Mouse (Mus musculus) midbrain, postnatal 0 days (tissue): ENCODE results near the gene Usp3. TPM values are rescaled to one million over a fixed set of nuclear protein-coding genes. Genes with fewer than 3 reads are reported as not detected.

Experiments used
- ATAC-seq: fragments of 200-750 bp; cut with Nextera tagmentation; 2 replicates; pipeline ENCODE4 v1.8.0; 2017; ENCODE audit warnings: moderate number of reproducible peaks, mild to moderate bottlenecking, moderate TSS enrichment, moderate library complexity; ENCODE audit not compliant: low FRiP score
- DNase-seq: peaks from one replicate; pipeline ENCODE4 v3.0.0-alpha.2; 2015; ENCODE audit warnings: low spot score
- H3K27ac ChIP-seq: fragments of 300-500 bp; sonication (generic); 2 replicates; pipeline ENCODE4 v1.5.1; 2014; ENCODE audit warnings: low read depth, mild to moderate bottlenecking, low read length, mixed read lengths
- H3K27me3 ChIP-seq: fragments of 300-500 bp; sonication (generic); 2 replicates; pipeline ENCODE4 v1.6.1; 2014; ENCODE audit warnings: low read length, control low read depth, mixed read lengths; ENCODE audit not compliant: insufficient read depth
- H3K36me3 ChIP-seq: fragments of 300-500 bp; sonication (generic); 2 replicates; pipeline ENCODE4 v1.6.1; 2014; ENCODE audit warnings: low read length, control low read depth, mixed read lengths; ENCODE audit not compliant: insufficient read depth
- H3K4me1 ChIP-seq: fragments of 300-500 bp; sonication (generic); 2 replicates; pipeline ENCODE4 v1.6.1; 2014; ENCODE audit warnings: mild to moderate bottlenecking, control low read depth, antibody characterized with exemption, low read length, mixed read lengths; ENCODE audit not compliant: insufficient read depth
- H3K4me2 ChIP-seq: fragments of 300-500 bp; sonication (generic); 2 replicates; pipeline ENCODE4 v1.6.1; 2014; ENCODE audit warnings: low read depth, mild to moderate bottlenecking, low read length, mixed read lengths; ENCODE audit not compliant: poor library complexity, severe bottlenecking
- H3K4me3 ChIP-seq: fragments of 300-500 bp; sonication (generic); 2 replicates; pipeline ENCODE4 v1.5.1; 2014; ENCODE audit warnings: low read depth, mild to moderate bottlenecking, low read length, moderate library complexity
- H3K9ac ChIP-seq: fragments of 300-500 bp; sonication (generic); replicated peaks from 2 replicates; pipeline ENCODE4 v1.6.1; 2014; ENCODE audit warnings: mild to moderate bottlenecking, low read length, moderate library complexity, mixed read lengths; ENCODE audit not compliant: poor library complexity, severe bottlenecking
- H3K9me3 ChIP-seq: fragments of 300-500 bp; sonication (generic); 2 replicates; pipeline ENCODE4 v1.6.1; 2016; ENCODE audit warnings: low read length, control low read depth
- CTCF ChIP-seq: IDR thresholded peaks from 2 replicates; pipeline ENCODE4 v1.5.1; 2016; ENCODE audit warnings: antibody characterized with exemption, mild to moderate bottlenecking
- WGBS: fragments of 180-500 bp; shearing (Covaris S2); extraction: QIAGEN DNeasy Blood & Tissue Kit; methylation state at CpG from one replicate; pipeline ENCODE4 v1.1.7; 2014; 5-methylcytosine and 5-hydroxymethylcytosine counted together
- polyA plus RNA-seq: library from polyadenylated mRNA; unstranded; fragments of >200 nt; fragmentation: Nextera tagmentation; extraction: Ambion mirVana; gene quantifications from 2 replicates; pipeline ENCODE4 v1.2.1, GENCODE M21; 2015
- total RNA-seq: library from RNA; depleted of rRNA; stranded (reverse); fragments of >200 nt; gene quantifications from 2 replicates; pipeline ENCODE4 v1.2.3, GENCODE M21; 2014; rRNA removed

Usp3 gene
- total RNA-seq (23.4 and 30.0 TPM in 2 replicates), polyA plus RNA-seq (33.7 and 39.9 TPM in 2 replicates)

DNA sequence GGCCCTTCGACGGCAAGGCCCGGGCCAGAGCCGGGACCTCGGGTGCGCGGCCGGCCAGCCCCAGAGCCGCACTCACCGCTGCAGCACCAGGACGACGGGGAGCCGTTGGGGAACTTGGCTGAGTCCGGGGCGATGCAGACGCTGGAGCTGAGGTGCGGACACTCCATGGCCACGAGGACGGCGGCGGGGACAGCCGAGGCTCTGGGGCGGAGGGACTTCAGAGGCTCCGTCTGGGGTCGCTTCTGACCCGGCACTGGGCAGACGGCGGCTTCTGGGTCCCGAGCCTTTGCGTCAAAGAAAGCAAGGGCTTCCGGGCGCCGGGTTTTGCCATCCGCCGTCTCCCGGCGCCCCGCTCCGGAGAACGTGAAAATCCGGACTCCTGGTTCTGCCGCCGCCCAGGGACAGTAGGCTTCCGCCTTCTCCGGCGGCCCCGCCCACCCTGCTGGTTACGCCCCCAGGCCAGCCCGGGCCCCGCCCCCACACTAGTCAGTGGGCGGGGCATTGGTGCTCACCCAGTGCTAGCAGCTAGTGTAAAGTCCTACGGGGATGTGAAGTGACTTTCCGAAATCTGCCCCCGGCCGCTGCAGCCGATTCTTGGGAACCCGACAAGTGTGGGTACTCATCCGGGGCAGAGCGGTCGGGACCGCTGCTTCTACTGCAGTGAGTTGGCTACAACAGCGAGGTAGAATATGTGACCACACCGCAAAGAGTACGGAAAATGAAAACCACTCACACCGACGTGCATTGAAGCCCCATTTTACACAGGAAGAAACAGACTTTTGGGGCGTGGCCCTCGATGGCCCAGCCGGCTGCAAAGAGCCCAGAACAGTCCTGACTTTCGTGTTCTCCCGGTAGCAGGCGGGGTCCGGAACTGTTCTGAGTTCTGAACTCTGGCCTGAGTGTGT is at the start of gene Usp3:
TSS of gene Usp3 (minus strand) at position 435 of the 905 bp plus-strand sequence.
- Histone ChIP-seq H3K4me3 (peak within 1 kb of the TSS; percentile 96), H3K4me2 (peak within 1 kb of the TSS; percentile 74), H3K9ac (peak within 1 kb of the TSS; percentile 91), H3K27ac (peak within 1 kb of the TSS; percentile 80), H3K9me3 (no peaks in the 10 kb centered on the region), H3K36me3 (no peaks in the 10 kb centered on the region), H3K27me3 (no peaks in the 10 kb centered on the region), H3K4me1 (peaks cover 7% of the 10 kb centered on the region; the same call in 1 of the 2 replicates)
- ATAC-seq = peak; percentile 91
- WGBS = under 1% methylated on average over 72 of the region's 73 CpGs
- TF ChIP-seq CTCF = no peak
- peak; percentile 96 for DNase-seq

DNA sequence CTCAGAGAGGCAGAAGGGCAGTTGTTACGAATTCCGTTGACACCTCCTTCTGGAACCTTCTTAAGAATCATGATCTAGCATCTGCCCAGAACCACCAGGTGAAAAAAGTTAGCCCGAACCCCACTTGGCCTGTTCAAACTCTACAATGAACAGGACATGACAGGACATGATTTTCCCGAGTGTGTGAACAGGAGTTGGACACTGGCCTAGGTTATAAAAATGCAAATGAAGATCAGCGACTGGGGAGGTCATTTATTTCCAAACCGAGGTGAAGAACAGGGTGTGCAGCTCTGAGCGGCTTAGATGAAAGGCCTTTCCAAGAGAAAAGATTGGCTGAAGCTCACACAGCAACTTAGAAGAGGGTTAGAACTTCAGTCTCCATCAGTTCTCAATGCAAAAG is 47.5 kb upstream of the Usp3 start:
- WGBS = 71% methylated on average over 7 of the region's 7 CpGs
- TF ChIP-seq CTCF = no peak
- Histone ChIP-seq H3K4me3 (no peak overlapping the region), H3K36me3 (no peaks in the 10 kb centered on the region), H3K27ac (no peak overlapping the region), H3K9me3 (no peaks in the 10 kb centered on the region), H3K9ac (no peak overlapping the region), H3K4me2 (no peak overlapping the region), H3K4me1 (no peaks in the 10 kb centered on the region), H3K27me3 (no peaks in the 10 kb centered on the region)
- ATAC-seq (no peak), DNase-seq (no peak)

DNA sequence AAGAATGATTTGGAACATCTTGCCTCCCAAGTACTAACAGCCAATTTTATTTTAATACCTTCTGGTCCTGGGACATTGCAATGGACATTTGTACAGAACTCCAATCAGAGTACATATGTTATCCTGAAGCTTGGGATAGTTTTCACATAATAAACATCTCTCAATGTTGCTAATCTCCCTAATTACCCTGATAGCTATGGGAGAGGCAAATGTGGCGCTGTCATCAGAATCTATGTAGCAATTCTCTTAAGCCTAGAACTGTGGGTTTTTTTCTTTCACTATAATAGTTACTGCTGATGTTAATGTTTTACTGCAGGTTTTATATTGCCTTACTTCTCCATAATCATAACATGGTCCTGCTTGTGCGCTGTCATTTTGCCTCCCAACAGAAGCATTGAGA is 46.7 kb upstream of the Usp3 start:
- Histone ChIP-seq H3K4me2 (no peak overlapping the region), H3K27me3 (no peaks in the 10 kb centered on the region), H3K36me3 (no peaks in the 10 kb centered on the region), H3K27ac (no peak overlapping the region), H3K4me1 (no peaks in the 10 kb centered on the region), H3K9me3 (no peaks in the 10 kb centered on the region), H3K9ac (no peak overlapping the region), H3K4me3 (no peak overlapping the region)
- 93% methylated on average over 2 of the region's 2 CpGs for WGBS
- no peak for TF ChIP-seq CTCF
- no peak for ATAC-seq
- DNase-seq = no peak

DNA sequence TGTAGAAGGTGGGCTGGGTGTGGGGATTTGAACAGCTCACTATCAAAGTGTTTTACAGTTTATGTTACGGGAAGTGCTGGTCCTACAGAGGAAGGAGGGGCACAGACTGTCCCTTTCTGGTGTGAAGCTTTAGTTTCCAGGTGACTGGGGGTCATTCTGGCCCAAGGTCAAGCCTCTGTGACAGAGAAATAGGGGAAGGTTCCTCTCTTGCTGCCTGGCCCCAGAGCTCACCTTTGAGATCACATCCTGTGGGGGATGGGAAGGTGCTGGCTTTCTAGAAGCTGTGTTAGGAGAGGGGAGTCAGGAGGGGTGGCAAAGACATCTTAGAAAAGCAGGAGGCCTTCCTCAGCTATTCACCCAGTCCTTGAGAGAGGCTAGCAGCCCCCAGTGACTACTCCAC is 39.5 kb upstream of the Usp3 start:
- DNase-seq = no peak
- no peak for TF ChIP-seq CTCF
- Histone ChIP-seq H3K36me3 (no peaks in the 10 kb centered on the region), H3K4me3 (no peak overlapping the region), H3K9ac (no peak overlapping the region), H3K4me2 (no peak overlapping the region), H3K27me3 (no peaks in the 10 kb centered on the region), H3K4me1 (no peaks in the 10 kb centered on the region), H3K9me3 (no peaks in the 10 kb centered on the region), H3K27ac (no peak overlapping the region)
- no peak for ATAC-seq
- WGBS = 92% methylated on average over 1 of the region's 1 CpGs

DNA sequence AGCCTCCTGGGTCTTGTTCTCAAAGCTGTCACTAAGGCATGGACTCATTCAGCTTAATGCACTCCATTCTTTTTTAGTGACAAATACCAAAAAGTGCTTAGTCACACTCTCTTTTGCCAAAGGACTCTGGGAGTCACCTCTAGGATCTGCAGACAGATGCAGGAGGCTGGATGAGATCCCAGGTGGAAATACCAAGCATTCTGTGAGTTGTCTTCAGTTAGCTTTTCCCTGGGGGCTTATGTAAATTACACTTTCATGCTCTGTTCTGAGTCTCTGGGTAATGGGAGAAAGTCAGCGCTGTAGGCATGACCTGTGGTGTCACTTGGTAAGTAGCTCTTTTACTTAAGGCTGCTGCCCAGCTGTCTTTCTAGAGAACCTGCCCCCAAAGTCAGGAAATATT is 38.0 kb upstream of the Usp3 start:
- no peak overlapping the region for H3K4me3 ChIP-seq
- no peaks in the 10 kb centered on the region for H3K36me3 ChIP-seq
- no peak overlapping the region for H3K4me2 ChIP-seq
- no peak for DNase-seq
- H3K27ac ChIP-seq = no peak overlapping the region
- no peaks in the 10 kb centered on the region for H3K4me1 ChIP-seq
- H3K9me3 ChIP-seq = no peaks in the 10 kb centered on the region
- no peak for TF ChIP-seq CTCF
- WGBS = 18% methylated on average over 1 of the region's 1 CpGs
- no peaks in the 10 kb centered on the region for H3K27me3 ChIP-seq
- H3K9ac ChIP-seq = no peak overlapping the region
- ATAC-seq = no peak

DNA sequence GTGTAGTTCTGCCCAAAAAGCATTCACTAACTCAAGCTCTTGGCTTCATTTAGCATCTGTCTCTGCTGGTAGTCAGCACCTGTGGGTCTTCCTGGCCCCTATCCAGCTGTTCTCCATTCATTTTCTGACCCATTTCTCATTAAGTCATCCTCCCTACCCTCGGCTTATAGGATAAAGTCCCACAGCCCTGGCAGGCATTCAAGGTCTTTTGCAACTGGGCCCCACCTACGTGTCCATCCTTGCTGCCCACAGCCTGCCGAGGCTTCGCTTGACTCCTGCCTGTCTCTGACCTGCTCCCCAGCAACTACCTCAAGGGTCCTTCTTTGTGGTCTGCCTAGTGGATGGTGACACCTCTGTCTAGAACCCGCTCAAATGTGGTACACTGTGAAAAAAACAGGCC is 33.7 kb upstream of the Usp3 start:
- DNase-seq (no peak), ATAC-seq (no peak)
- H3K36me3 ChIP-seq = no peaks in the 10 kb centered on the region
- no peaks in the 10 kb centered on the region for H3K4me1 ChIP-seq
- H3K9ac ChIP-seq = no peak overlapping the region
- no peaks in the 10 kb centered on the region for H3K9me3 ChIP-seq
- no peak overlapping the region for H3K27ac ChIP-seq
- H3K27me3 ChIP-seq = no peaks in the 10 kb centered on the region
- H3K4me3 ChIP-seq = no peak overlapping the region
- WGBS = 70% methylated on average over 5 of the region's 5 CpGs
- no peak for TF ChIP-seq CTCF
- H3K4me2 ChIP-seq = no peak overlapping the region
